Mouse (Mus musculus) frontal cortex, postnatal 14 days (tissue): Measurements from ENCODE around the gene Fiz1.
"Not testable (repeated sequence)": the region's sequence is repeated elsewhere in the genome, so short reads cannot be mapped to it uniquely, and the experiment has no call there.

Experiments
- DNase-seq, 2 experiments: peaks; one replicate each; pipeline ENCODE4 v3.0.0; 2022; ENCODE audit warnings: low spot score in 2 of 2

Gene Fiz1

DNA sequence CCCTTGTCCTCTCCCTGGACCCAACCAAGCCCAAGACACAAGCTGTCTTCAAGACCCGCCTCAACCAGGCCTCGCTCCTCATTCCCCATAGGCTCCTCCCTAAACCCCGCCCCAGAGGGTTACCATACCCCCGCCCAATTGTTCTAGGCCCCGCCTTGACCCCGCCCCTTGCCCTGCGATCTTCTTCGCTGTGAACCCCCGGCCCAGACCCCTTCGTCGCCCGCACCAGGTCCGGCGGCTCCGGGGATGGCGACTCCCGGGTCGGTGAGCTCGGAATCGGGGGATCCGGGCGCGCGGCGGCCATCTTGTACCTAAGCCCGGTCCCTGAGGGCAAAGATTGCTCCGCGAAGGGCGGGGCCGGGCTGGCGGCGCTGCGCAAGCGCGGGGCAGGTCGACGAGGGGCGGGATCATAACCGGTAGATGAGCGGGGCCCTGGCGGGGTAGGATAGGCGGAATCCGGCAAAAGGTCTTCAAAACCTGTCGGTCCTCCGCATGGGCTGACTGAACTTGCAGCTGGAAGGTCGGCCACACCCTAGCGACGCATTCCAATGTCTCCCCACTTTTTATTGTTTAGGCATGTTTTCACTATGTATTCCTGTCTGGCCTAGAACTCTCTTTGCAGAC lies 23.7 kb upstream of the Fiz1 start, which contains the start of gene Zfp784:
Gene Zfp784 (minus strand): TSS at position 338 of the 624 bp plus-strand sequence.
- DNase-seq, result peak; percentile 87 to 90

DNA sequence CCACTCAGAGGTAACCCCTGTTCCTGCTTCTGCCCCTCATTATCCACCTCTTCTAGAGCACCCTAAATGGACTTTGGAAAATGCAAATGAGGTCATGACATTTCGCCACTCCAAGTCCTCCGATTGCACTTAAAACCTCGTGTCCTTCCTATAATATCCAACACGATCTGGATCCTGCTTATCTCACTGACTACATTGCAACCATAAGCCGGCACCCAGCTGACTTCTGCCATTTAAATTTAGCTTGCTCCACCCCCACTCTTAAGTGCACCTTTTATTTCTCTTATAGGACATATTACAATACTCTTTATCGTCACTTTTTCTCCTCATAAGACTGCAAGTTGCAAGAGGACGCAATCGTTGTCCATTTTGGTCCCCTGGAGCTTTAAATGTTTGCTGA lies 23.0 kb upstream of the Fiz1 start:
- DNase-seq, result no peak

DNA sequence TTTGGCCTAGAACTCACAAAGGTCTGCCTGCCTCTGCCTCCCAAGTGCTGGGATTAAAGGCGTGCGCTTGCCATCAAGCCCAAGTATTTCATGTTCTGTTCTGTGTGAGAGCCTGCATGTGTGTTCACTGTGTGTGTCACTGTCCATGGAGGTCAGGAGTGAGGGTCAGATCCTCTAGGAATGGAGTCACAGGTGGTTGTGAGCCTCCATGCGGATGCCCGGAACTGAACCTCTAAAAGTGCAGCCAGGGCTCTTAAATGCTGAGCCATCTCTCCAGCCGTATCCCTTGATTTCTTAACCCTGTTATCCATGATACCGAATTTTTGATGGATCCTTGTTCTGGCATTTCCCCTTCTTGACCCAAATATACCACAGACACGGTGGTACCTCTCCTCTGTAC lies 22.5 kb upstream of the Fiz1 start:
- no peak for DNase-seq

DNA sequence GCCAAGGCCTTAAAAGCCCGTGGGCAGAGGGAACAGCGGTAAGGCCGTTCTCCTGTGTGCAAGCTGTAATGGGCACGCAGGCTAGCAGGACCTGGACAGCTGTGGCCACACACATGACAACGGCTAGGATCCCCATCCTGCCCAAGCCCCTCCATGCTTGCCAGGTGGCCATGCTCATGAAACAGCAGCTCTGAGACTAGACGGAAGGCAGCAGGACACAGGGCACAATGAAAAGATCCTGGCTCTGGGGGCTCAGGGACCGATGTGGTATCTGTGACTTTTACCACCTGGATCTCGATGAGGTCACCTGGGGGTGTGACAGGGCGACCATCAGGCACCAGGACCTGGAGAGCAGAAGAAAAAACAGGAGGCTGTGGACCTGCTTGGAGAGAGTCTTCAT lies 21.6 kb upstream of the Fiz1 start:
- DNase-seq, result no peak

DNA sequence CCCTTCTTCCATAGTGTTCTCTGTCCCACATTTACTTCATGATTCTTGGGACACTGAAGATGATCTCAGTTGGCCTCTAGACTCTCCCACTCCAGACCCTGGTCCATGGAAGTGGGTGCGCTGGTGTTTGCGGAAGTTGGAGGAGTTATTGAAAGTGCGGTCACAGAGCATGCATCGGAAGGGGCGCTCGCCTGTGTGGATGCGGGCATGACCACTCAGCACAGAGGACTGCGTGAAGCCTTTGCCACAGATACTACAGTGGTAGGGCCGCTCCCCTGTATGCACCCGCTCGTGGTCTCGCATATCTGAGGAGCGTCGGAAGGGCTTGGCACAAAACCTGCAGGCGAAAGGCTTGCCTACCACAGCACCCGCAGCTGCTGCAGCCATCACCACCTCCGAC lies 21.1 kb upstream of the Fiz1 start:
- DNase-seq, result no peak

DNA sequence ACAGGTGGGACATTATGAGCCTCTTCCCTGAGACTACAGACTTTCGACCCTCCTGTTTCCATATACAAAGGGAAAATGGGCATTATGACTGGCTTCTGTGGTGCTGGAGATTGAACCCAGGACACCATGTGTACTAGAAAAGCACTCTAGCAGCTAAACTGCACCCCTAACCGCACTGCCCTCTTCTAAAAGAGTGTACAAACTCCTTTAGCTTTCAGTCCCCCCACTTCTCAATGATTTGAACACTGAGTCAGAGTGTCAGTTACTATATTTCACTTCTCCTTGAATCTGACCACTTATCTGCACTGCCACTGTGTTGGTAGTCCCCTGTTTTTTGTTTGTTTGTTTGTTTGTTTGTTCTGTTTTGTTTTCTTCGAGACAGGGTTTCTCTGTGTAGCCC lies 19.3 kb upstream of the Fiz1 start, which contains the start of gene 4632433K11Rik:
Gene 4632433K11Rik (plus strand): TSS at position 301 of the 400 bp plus-strand sequence.
- no peak for DNase-seq

DNA sequence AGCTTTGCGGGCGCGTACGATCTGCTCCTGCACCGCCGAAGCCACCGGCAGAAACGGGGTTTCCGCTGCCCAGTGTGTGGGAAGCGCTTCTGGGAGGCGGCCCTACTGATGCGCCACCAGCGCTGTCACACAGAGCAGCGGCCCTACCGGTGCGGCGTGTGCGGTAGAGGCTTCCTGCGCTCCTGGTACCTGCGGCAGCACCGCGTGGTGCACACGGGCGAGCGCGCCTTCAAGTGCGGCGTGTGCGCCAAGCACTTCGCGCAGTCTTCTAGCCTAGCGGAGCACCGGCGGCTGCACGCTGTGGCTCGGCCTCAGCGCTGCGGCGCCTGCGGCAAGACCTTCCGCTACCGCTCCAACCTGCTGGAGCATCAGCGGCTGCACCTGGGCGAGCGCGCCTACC lies 17.0 kb upstream of the Fiz1 start:
- DNase-seq, result no peak

DNA sequence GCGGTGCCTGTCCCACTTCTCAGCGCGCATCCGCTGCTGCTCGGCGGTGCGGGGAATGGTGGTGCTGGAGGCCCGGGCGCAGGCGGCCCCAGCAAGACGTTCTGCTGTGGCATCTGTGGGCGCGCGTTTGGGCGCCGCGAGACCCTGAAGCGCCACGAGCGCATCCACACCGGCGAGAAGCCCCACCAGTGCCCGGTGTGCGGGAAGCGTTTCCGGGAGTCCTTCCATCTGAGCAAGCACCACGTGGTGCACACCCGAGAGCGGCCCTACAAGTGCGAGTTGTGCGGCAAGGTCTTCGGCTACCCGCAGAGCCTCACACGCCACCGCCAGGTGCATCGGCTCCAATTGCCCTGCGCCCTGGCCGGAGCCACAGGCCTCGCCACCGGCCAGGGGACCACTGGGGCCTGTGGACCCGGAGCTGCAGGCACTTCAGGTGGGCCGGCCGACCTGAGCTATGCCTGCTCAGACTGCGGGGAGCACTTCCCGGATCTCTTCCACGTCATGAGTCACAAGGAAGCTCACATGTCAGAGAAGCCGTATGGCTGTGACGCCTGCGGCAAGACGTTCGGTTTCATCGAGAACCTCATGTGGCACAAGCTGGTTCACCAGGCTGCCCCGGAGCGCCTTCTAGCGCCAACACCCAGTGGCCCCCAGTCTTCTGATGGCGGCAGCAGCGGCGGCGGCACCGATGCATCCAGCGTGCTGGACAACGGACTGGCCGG lies 16.2 kb upstream of the Fiz1 start:
- DNase-seq, result no peak

DNA sequence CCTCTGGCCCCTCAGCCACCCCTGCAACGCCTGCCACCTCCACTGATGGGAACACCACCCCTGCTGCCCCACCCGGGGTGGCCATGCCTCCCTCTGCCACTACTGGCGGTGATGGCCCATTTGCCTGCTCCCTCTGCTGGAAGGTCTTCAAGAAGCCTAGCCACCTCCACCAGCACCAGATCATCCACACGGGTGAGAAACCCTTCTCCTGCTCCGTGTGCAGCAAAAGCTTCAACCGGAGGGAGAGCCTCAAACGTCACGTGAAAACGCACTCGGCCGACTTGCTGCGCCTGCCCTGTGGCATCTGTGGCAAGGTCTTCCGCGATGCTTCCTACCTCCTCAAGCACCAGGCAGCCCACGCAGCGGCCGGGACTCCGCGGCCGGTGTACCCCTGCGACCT lies 15.4 kb upstream of the Fiz1 start:
- no peak for DNase-seq

DNA sequence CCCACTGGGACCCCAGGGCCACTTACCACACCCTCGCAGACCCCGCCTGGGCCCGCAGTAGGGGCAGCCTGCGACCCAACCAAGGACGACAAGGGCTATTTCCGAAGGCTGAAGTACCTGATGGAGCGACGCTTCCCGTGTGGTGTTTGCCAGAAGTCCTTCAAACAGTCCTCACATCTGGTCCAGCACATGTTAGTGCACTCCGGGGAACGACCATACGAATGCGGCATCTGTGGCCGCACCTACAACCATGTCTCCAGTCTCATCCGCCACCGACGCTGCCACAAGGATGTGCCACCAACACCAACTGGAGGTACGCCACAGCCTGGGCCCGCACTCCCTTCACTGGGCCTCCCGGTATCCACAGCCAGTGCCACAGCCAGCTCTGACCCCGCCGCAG lies 15.0 kb upstream of the Fiz1 start:
- no peak for DNase-seq

DNA sequence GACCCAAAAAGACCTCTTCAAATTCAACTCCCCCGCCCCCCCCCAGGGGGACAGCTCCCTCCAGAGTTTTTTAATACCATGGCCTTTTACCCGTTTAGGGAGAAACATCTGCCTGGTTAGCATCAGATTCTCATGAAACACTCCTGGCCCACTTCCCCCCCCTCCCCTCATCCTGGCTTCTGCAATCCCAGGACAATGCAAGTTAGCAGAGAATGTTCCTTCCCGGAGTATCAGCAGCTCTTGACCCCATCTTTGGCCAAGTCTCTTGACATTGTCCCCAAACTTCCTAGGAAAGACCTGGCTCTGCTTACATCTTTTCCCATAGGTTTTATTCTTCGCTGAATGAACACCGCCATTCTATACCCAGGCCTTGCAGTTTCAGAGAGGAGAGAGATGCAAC lies 6.7 kb upstream of the Fiz1 start:
- no peak for DNase-seq

DNA sequence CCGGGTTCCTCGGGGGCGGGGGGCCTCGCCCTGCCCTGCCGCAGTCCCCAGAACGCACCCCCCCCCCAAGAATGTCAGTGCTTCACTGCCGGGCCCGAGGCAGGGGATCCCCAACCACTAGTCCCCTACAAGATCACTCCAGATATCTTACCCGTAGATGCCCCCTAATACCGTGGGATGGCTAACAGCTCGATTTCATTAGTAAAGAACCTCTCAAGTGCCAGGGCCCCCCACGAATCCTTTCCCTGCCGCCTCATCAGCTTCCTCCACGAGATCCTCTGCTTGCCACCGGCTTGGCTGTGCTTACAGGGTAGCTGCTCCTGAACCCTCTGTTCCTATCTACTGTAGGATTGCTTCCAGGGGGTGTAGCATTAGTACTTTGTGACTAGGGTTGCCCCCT lies 6.2 kb upstream of the Fiz1 start:
- DNase-seq, result no peak

DNA sequence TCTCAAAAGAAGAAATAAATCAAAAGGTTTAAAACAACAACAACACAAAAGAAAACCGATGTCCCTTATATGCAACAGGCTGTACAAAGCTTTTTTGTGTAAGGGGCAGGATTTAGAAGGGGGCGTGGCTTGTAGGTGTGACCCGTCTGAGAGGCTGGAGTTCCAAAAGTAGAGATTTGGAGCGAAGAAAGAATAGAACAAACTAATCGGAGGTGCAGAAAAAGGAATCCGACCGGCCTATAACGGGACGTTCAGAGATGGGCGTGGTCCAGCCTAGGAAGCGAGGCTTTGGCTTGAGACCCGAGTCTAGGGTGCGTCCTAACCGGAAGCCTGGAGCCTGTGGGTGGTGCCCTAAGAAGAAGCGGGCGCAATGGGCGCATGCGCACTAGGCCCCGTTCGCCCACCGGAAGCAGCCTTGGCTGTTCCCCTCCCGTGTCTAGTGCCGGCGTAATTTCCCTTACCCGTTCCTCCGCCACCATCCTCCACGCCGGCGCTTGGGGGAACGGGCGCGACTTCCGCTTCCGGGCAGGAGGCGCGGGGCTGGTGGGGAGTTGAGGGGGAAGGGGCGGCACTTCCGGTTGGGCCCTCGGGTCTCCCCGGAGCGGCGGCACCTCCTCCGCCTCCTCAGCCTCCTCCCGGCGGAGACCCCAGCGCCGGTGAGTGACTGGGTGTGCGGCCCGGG lies 5.6 kb upstream of the Fiz1 start, which contains the start of the genes Zfp865 and Ccdc106:
Gene Zfp865 (plus strand): TSS at position 377 of the 682 bp plus-strand sequence.
Gene Ccdc106 (plus strand): TSS at position 554 of the 682 bp plus-strand sequence.
- peak; percentile 98 to 99 for DNase-seq

DNA sequence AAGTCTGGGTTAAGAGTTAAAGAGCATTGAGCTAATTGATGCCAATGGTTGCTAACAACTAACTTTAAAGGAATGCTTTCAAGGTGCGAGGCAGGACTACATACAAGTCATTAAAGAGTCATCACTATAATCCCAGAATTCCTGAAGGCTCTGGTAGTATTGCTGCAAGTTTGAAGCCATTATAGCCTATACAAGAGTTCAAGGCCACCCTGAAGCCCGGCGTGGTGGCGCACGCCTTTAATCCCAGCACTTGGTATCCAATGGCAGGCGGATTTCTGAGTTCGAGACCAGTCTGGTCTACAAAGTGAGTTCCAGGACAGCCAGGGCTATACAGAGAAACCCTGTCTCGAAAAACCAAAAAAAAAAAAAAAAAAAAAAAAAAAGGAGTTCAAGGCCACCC lies 5.1 kb upstream of the Fiz1 start:
- DNase-seq, result not testable (repeated sequence)

DNA sequence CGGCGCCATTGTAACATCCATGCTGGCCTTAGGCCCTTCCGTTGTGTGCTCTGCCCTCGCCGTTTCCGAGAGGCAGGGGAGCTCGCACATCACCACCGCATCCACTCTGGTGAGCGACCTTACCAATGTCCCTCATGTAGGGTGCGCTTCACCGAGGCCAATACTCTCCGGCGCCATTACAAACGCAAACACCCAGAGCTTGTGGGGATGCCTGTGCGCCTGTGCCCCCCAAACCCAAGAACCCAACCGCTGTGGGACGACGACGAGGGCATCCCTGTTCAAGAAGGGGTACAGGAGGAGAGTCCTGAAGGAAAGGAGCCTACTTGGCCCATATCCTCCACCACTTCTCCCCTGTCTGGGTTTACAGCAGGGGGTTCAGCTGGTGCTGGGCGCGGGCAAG lies 3.4 kb upstream of the Fiz1 start:
- DNase-seq, result no peak

DNA sequence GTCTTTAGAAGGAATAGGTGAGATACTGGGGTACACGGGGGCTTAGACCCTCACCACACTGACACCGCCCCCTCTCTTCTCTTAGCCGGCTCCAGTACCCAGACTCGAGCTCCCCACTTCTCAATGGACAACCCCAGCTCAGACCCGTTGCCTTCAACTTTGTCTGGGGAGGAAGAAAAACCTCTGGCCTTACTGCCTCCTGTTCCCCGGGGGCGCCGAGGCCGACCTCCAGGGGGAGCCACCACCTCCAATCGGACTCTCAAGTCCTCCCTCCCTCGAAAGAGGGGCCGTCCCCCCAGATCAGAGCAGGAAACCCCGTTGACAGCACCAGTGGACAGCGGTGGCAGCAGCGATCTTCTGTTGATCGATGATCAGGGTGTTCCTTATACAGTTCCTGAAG lies 2.9 kb upstream of the Fiz1 start:
- no peak for DNase-seq

DNA sequence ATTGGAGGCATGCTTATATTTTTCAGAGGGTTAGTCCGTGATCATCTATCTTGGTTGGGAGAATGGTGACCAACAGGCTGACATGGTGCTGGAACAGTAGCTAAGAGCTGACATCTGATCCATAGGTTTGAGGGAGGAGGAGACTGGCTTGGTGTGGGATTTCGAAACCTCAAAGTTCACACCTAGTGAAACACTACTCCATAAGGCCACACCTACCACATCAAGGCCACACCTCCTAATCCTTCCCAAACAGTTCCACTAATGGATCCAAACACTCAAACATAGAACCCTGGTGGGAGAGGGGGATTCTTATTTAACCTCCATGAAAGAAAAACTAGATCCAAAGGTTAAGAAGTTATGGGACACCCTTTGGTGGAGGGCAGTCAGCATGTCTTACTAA lies 2.4 kb upstream of the Fiz1 start:
- DNase-seq, result no peak

DNA sequence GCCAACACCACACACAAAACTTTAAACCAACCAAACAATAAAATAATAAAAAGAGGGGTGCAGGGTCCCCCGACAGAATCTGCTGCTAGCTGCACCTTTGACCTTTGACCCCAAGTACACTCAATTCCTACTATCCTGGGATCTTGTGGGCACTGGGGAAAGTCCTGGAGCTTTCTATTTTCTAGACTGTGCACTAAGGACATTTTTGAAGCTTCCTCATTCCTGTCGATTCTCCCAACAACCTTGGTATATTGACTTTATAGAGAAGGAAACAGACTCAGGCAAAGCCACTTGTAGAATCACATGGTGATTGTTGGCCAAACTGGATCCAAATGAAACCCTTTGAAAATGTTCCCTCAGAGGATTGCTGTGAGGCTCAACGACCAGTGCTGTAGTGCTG lies 1.6 kb upstream of the Fiz1 start:
- DNase-seq, result no peak

DNA sequence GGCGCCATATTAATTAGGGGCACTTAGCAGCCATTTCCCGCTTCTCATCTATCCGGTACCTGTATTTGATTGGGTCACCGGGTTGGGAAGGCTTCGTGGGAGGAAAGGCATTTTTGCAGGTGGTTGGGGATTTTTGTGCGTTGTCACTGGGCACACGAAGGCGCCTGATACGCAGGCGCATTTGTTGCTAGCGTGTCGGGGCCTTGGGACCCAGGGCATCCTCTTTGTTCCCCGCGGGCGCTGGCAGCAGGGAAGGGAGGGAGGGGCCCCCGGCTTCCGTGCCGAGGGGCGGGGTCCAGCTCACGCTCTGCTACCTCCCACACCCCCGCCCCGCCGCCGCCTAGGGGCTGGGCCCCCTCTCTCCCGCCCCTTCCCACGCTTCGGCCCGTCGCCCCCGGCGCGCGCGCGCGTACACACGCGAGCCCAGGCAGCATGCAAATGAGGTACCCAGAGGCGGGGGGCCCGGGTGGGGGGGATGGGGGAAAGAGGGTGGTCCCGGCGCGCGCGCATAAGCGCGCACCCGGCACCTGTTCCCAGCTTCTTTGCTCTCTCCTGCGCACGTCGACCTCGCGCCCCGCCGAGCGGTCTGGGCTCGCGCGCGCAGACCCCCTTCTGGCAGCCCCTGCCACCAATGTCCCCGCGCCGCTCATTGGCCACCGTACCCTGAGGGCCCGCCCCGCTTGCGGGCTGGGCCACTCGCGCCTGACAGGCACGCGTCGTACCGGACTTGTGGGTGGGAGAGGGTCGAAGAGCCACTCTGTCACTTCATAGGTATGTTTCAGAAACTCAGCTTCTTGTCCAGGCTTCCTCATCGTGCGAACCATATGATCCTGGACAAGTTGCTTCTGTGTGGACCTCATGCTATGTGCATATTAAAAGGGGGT lies 863 bp upstream of the Fiz1 start, which contains the start of gene Gm44973:
Gene Gm44973 (plus strand): TSS at position 379 of the 884 bp plus-strand sequence.
- DNase-seq, result peak; percentile 86 to 91

DNA sequence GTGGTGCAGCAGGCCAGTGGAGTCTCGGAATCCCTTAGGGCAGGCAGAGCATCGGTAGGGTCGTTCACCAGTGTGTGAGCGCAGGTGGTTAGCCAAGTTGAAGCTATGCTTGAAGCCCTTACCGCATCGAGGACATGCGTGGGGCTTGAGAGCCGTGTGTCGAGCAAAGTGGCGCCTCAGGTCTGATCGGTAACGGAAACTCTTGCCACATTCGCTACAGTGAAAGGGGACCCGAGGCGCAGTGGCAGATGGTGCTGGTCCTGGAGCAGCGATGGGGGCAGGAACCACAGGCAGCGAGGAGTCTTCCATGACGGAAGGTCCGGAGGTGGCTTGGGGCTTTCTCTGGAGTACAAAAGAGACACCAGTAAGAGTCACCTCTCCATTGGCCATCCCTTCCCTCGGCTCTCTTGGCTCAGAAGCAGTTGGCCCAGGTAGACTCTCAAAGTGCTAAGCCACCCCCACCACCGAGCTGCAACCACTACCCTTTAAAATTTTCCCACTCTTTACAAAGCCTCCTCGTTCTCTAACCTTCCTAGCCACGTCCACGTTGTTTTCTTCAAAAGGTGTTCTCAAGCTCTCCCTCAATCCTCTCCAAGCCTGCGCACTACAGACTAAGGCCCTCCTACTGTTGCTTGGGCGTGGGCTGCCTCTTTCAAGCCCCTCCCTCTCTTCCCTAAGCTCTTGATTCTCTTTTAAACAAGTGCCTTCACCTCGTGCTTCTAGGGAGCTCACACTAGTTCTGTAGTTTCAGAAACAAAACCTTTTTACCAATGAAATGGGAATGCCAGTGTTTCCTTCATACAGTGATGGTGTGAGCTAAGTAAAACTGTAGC lies 1.6 kb downstream of the Fiz1 start:
- DNase-seq, result no peak

DNA sequence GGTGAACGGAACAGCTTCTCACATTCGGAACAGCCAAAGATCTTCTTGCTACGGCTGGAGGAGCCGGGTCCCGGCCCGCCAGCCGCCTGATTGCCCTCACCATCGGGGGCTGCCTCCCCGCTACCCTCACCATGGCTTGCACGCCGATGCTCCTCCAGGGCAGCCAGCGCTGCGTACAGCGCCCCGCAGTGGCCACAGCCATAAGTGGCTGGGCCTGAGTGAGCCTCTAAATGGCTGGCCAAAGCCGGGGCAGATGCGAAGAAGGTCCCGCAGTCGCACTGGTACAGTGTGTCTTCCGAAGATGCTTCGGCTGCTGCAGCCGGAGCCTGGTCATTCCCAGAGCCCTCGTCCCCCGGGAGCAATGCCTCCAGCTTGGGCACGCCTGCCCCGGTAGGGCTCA lies 6.3 kb downstream of the Fiz1 start:
- DNase-seq, result no peak
